Mouse (Mus musculus) neural tube, embryonic 14.5 days (tissue): Measurements from ENCODE around the gene Mettl22. TPM values are rescaled to one million over a fixed set of nuclear protein-coding genes. Genes with fewer than 3 reads are reported as not detected.
A peak's percentile ranks its signal among the peaks of the same experiment; 100 is the strongest.

Experiments used
- ATAC-seq: fragments of 200-750 bp; cut with Nextera tagmentation; 2 replicates; pipeline ENCODE4 v1.8.0; 2017; ENCODE audit warnings: low read depth, mild to moderate bottlenecking, moderate TSS enrichment, moderate library complexity
- H3K27ac ChIP-seq: fragments of 300-500 bp; sonication (generic); 2 replicates; pipeline ENCODE4 v1.5.1; 2014; ENCODE audit warnings: low read depth, mild to moderate bottlenecking, control low read depth, low read length, moderate library complexity, mixed read lengths
- H3K27me3 ChIP-seq: fragments of 300-500 bp; sonication (generic); 2 replicates; pipeline ENCODE4 v1.6.1; 2014; ENCODE audit warnings: low read length; ENCODE audit not compliant: control insufficient read depth, insufficient read depth
- H3K36me3 ChIP-seq: fragments of 300-500 bp; sonication (generic); 2 replicates; pipeline ENCODE4 v1.6.1; 2014; ENCODE audit warnings: low read length, mixed read lengths; ENCODE audit not compliant: control insufficient read depth, insufficient read depth
- H3K4me1 ChIP-seq: fragments of 300-500 bp; sonication (generic); 2 replicates; pipeline ENCODE4 v1.6.1; 2014; ENCODE audit warnings: low read length; ENCODE audit not compliant: control insufficient read depth, insufficient read depth
- H3K4me2 ChIP-seq: fragments of 300-500 bp; sonication (generic); 2 replicates; pipeline ENCODE4 v1.6.1; 2014; ENCODE audit warnings: mild to moderate bottlenecking, low read depth, low read length, control low read depth
- H3K4me3 ChIP-seq: fragments of 300-500 bp; sonication (generic); 2 replicates; pipeline ENCODE4 v1.5.1; 2014; ENCODE audit warnings: low read depth, low read length, control low read depth, mixed read lengths
- H3K9ac ChIP-seq: fragments of 300-500 bp; sonication (generic); replicated peaks from 2 replicates; pipeline ENCODE4 v1.6.1; 2014; ENCODE audit warnings: low read depth, mild to moderate bottlenecking, control low read depth, low read length, mixed read lengths
- H3K9me3 ChIP-seq: fragments of 300-500 bp; sonication (generic); 2 replicates; pipeline ENCODE4 v1.6.1; 2016; ENCODE audit warnings: low read length; ENCODE audit not compliant: control insufficient read depth
- WGBS: fragments of 180-500 bp; shearing (Covaris S2); extraction: QIAGEN DNeasy Blood & Tissue Kit; methylation state at CpG from one replicate; pipeline ENCODE4 v1.1.7; 2014; 5-methylcytosine and 5-hydroxymethylcytosine counted together
- polyA plus RNA-seq: library from polyadenylated mRNA; unstranded; fragments of >200 nt; fragmentation: Nextera tagmentation; extraction: Ambion mirVana; gene quantifications from 2 replicates; pipeline ENCODE4 v1.2.1, GENCODE M21; 2014

The Mettl22 gene
- polyA plus RNA-seq, 1 experiment from 2014 or later = 63.4 TPM

- Histone ChIP-seq H3K27me3 (no peaks in the 10 kb centered on the region), H3K4me2 (no peak overlapping the region), H3K9me3 (no peaks in the 10 kb centered on the region), H3K4me1 (no peaks in the 10 kb centered on the region), H3K9ac (no peak overlapping the region), H3K27ac (no peak overlapping the region), H3K4me3 (no peak overlapping the region), H3K36me3 (no peaks in the 10 kb centered on the region)
- WGBS = 84% methylated on average over 7 of the region's 7 CpGs
- no peak for ATAC-seq
These were observed 25.7 kb upstream of the Mettl22 start for GRCm38 (mm10) chr16:8444911-8445310.

- H3K36me3 ChIP-seq = no peaks in the 10 kb centered on the region
- H3K27ac ChIP-seq = no peak overlapping the region
- H3K4me1 ChIP-seq = no peaks in the 10 kb centered on the region
- no peaks in the 10 kb centered on the region for H3K9me3 ChIP-seq
- ATAC-seq = no peak
- no peak overlapping the region for H3K9ac ChIP-seq
- no peak overlapping the region for H3K4me2 ChIP-seq
- WGBS = 92% methylated on average over 6 of the region's 6 CpGs
- H3K27me3 ChIP-seq = no peaks in the 10 kb centered on the region
- no peak overlapping the region for H3K4me3 ChIP-seq
These were observed 24.3 kb upstream of the Mettl22 start for GRCm38 (mm10) chr16:8446256-8446655.

GRCm38 (mm10) chr16:8453301-8453700 is 17.3 kb upstream of the Mettl22 start:
- H3K9me3 ChIP-seq = no peaks in the 10 kb centered on the region
- WGBS = 93% methylated on average over 2 of the region's 2 CpGs
- H3K36me3 ChIP-seq = no peaks in the 10 kb centered on the region
- no peaks in the 10 kb centered on the region for H3K4me1 ChIP-seq
- H3K9ac ChIP-seq = no peak overlapping the region
- no peak for ATAC-seq
- no peak overlapping the region for H3K27ac ChIP-seq
- H3K4me3 ChIP-seq = no peak overlapping the region
- H3K27me3 ChIP-seq = no peaks in the 10 kb centered on the region
- H3K4me2 ChIP-seq = no peak overlapping the region

- no peak overlapping the region for H3K4me2 ChIP-seq
- H3K27ac ChIP-seq = no peak overlapping the region
- no peak for ATAC-seq
- no peaks in the 10 kb centered on the region for H3K36me3 ChIP-seq
- H3K9me3 ChIP-seq = no peaks in the 10 kb centered on the region
- no peak overlapping the region for H3K4me3 ChIP-seq
- no peak overlapping the region for H3K9ac ChIP-seq
- no peaks in the 10 kb centered on the region for H3K27me3 ChIP-seq
- WGBS = 62% methylated on average over 2 of the region's 2 CpGs
- no peaks in the 10 kb centered on the region for H3K4me1 ChIP-seq
These were observed 15.4 kb upstream of the Mettl22 start for GRCm38 (mm10) chr16:8455221-8455620.

- Histone ChIP-seq H3K4me3 (no peak overlapping the region), H3K4me2 (no peak overlapping the region), H3K27ac (no peak overlapping the region), H3K27me3 (no peaks in the 10 kb centered on the region), H3K4me1 (no peaks in the 10 kb centered on the region), H3K9me3 (no peaks in the 10 kb centered on the region), H3K9ac (no peak overlapping the region), H3K36me3 (no peaks in the 10 kb centered on the region)
- ATAC-seq = no peak
- 97% methylated on average over 4 of the region's 4 CpGs for WGBS
These were observed 12.2 kb upstream of the Mettl22 start for GRCm38 (mm10) chr16:8458391-8458790.

GRCm38 (mm10) chr16:8459098-8459497 is 11.5 kb upstream of the Mettl22 start:
- no peaks in the 10 kb centered on the region for H3K27me3 ChIP-seq
- no peak overlapping the region for H3K27ac ChIP-seq
- no peaks in the 10 kb centered on the region for H3K4me1 ChIP-seq
- no peak overlapping the region for H3K4me3 ChIP-seq
- H3K4me2 ChIP-seq = no peak overlapping the region
- WGBS = 34% methylated on average over 6 of the region's 6 CpGs
- ATAC-seq = no peak
- H3K36me3 ChIP-seq = no peaks in the 10 kb centered on the region
- no peaks in the 10 kb centered on the region for H3K9me3 ChIP-seq
- H3K9ac ChIP-seq = no peak overlapping the region

GRCm38 (mm10) chr16:8470132-8470531 is 456 bp upstream of the Mettl22 start:
- no peak overlapping the region for H3K4me3 ChIP-seq
- H3K9ac ChIP-seq = no peak overlapping the region
- no peaks in the 10 kb centered on the region for H3K27me3 ChIP-seq
- H3K36me3 ChIP-seq = no peaks in the 10 kb centered on the region
- no peaks in the 10 kb centered on the region for H3K9me3 ChIP-seq
- peak overlapping the region; percentile 72 for H3K4me2 ChIP-seq
- 0 out of 2 replicates have a peak, but pooled peaks cover 4% of the 10 kb centered on the region for H3K4me1 ChIP-seq
- H3K27ac ChIP-seq = no peak overlapping the region
- ATAC-seq = peak; percentile 71; the same call in 1 of the 2 replicates
- WGBS = 79% methylated on average over 2 of the region's 2 CpGs

GRCm38 (mm10) chr16:8487396-8488005 is 16.9 kb downstream of the Mettl22 start:
- Histone ChIP-seq H3K9ac (no peak overlapping the region), H3K36me3 (peaks cover 15% of the 10 kb centered on the region)

GRCm38 (mm10) chr16:8489340-8489739 is 18.8 kb downstream of the Mettl22 start:
- Histone ChIP-seq H3K4me2 (no peak overlapping the region), H3K9ac (no peak overlapping the region), H3K4me1 (peaks cover 5% of the 10 kb centered on the region; the same call in 1 of the 2 replicates), H3K9me3 (no peaks in the 10 kb centered on the region), H3K27me3 (no peaks in the 10 kb centered on the region), H3K4me3 (no peak overlapping the region), H3K27ac (no peak overlapping the region), H3K36me3 (peaks cover 10% of the 10 kb centered on the region)
- no peak for ATAC-seq
- 73% methylated on average over 5 of the region's 5 CpGs for WGBS

More at GRCm38 (mm10) chr16:8487396-8488005, 16.9 kb downstream of the Mettl22 start:
- Histone ChIP-seq H3K9me3 (no peaks in the 10 kb centered on the region), H3K4me3 (no peak overlapping the region), H3K4me2 (no peak overlapping the region), H3K4me1 (peaks cover 5% of the 10 kb centered on the region; the same call in 1 of the 2 replicates), H3K27ac (no peak overlapping the region), H3K27me3 (no peaks in the 10 kb centered on the region)
- WGBS = 96% methylated on average over 9 of the region's 9 CpGs
- ATAC-seq = no peak
